Mouse (Mus musculus): ENCODE results near the gene Sars2.

DNA sequence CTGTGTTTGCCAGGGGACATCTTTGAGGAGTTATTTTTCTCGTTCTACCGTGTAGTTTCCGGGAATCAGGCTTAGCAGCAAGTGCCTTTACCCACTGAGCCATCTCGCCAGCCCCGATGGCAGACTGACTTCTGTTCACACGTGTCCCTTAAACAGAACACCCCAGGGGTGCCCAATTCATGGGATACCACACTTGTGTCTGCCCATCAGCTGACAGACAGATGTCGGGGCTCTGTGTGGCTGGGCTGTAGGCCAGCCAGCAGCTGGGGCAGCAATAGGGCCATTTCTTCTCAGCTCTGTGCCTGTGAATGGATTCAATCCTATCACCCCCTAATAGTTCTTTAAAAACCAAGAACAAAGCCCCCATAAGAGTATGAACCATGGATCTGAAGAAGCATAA, 33.3 kb downstream of the Sars2 start:
- TF ChIP-seq CTCF (IDR thresholded peaks at IDR 0.05; ENCODE audit: extremely low read depth, insufficient read depth, insufficient read length, insufficient replicate concordance), result no peak
- no peak for TF ChIP-seq POLR2A (IDR thresholded peaks at IDR 0.05; ENCODE audit: low read depth, low read length)

Data from spleen, adult 2 months (tissue).